15 mouse cellular contexts compared by ENCODE assay signal in genomic region chrX:164820906-164821305, GRCm38 (mm10).
"Had no signal": no experiment of that assay in that cellular context is flagged by ENCODE, and none has a peak within 500 bp of the region (broad histone marks: within the 10 kb centered on the region; RNA-seq: fewer than 3 reads in every experiment).

No protein-coding gene starts in this region.

- H3K4me2 ChIP-seq: limb, embryonic 12.5 days; liver, embryonic 13.5 days; lung, embryonic 15.5 days; midbrain, embryonic 13.5 days had no signal

- H3K9ac ChIP-seq: limb, embryonic 12.5 days; liver, embryonic 13.5 days; liver, postnatal 0 days; lung, embryonic 15.5 days; midbrain, embryonic 13.5 days had no signal

- H3K4me1 ChIP-seq: limb, embryonic 12.5 days; liver, embryonic 13.5 days; lung, embryonic 15.5 days; midbrain, embryonic 13.5 days had no signal

- ATAC-seq: liver, postnatal 0 days; midbrain, embryonic 13.5 days had no signal

- H3K36me3 ChIP-seq: limb, embryonic 12.5 days; liver, embryonic 13.5 days; lung, embryonic 15.5 days; midbrain, embryonic 13.5 days had no signal

- H3K27ac ChIP-seq: kidney, postnatal 0 days; limb, embryonic 12.5 days; liver, embryonic 13.5 days; lung, embryonic 15.5 days; midbrain, embryonic 13.5 days had no signal

- H3K4me3 ChIP-seq: limb, embryonic 12.5 days; liver, embryonic 13.5 days; lung, embryonic 15.5 days; midbrain, embryonic 13.5 days had no signal

- DNase-seq: kidney, adult 2 months; kidney, postnatal 36 days; layer of hippocampus, adult 9-11 months; layer of hippocampus, postnatal 36 days; liver; liver, embryonic 13.5 days; liver, postnatal 0 days; right cerebral cortex, adult 18-20 months; right cerebral cortex, postnatal 25 days; thymus, adult 18-20 months; thymus, postnatal 14 days had no signal

- H3K27me3 ChIP-seq: liver, embryonic 13.5 days; lung, embryonic 15.5 days had no signal

- H3K9me3 ChIP-seq: limb, embryonic 12.5 days; liver, embryonic 13.5 days; lung, embryonic 15.5 days; midbrain, embryonic 13.5 days had no signal
